Mouse (Mus musculus) urinary bladder, postnatal 14 days (tissue): ENCODE data around the gene Gcc1.

Experiments used
- DNase-seq: peaks from one replicate; pipeline ENCODE4 v3.0.0; 2021; ENCODE audit warnings: low spot score

Gene Gcc1

GRCm38 (mm10) chr6:28421469-28422000 is 6.7 kb downstream of the Gcc1 start:
- peak; percentile 97 for DNase-seq

GRCm38 (mm10) chr6:28420865-28421264 is 7.3 kb downstream of the Gcc1 start:
- no peak for DNase-seq

DNA sequence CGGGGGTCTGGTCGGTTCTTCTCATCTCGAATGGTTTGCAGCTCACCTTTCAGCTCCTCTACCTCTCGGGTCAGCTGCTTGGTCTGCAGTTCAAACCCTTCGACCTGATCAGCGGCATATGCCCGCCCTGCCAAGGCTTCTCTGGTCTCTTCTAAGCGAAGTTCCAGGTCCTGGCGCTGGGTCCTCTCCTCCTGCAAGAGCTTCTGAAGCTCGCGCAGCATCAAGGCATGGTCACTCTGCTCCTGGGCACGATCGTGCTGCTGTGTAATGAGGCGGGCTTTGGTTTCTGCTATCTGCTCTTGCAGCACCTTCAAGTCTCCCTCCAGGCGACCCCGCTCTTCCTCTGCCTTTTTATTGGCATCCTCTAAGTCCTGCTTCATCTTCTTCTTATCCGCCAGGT is 7.8 kb downstream of the Gcc1 start:
- no peak for DNase-seq

DNA sequence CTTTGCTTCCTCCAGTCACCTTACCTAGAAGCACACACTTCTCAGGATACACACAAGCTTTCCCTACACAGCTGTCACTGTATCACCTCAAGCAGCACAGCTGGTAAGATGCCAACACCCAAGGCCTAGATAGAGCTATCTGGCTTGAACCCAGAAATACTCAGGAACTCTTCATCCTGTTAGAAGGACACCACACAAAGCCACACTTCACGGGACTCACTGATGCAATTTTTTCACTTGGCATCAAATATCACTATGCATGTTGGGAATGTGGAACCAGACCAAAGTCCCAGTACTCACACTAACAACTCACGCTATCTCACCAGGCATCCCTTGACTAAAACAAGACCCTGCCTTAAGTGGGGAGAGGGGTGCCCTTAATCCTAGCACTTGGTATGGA is 8.5 kb downstream of the Gcc1 start:
- no peak for DNase-seq

DNA sequence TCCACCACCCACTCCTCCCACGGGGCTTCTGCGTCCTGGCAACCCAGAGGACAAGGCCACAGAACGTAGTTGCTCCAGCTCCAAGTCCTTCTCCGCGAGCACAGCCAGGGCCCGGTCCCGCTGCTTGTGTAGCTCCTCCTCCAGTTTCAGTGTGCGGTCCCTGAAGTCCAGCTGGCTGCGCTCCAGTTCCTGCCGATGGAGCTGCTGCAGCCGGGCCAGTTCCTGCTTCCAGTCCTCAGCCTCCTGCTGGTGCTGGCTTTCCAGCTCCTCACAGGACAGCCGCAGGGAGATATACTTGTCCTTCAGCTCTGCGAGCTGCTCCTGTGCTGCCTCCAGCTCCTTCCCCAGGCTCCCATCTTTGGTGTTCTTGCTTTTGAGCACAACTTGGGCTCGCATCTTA is 9.7 kb downstream of the Gcc1 start:
- peak; percentile 68 for DNase-seq

DNA sequence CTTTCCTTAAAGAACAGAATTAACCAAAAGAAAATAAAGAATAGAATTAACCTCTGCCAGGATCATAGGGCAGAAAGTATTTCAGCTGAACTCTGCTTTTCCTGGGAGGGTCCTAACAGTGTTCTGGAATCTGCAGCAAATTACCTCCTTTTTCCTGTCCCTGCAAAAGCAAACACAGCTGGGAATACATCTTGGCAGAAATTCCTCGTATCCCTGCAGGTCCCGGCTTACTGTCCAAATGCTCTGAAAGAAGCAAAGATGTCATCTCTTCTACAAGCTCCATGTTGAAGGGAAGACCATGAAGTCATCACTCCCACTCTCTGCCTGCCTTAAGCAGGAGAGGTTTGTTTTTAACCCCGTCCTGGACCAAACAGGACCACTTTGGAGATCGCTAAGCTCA is 11.2 kb downstream of the Gcc1 start:
- no peak for DNase-seq

GRCm38 (mm10) chr6:28411236-28411635 is 17.0 kb downstream of the Gcc1 start:
- no peak for DNase-seq

GRCm38 (mm10) chr6:28410053-28410452 is 18.1 kb downstream of the Gcc1 start:
- DNase-seq = no peak

DNA sequence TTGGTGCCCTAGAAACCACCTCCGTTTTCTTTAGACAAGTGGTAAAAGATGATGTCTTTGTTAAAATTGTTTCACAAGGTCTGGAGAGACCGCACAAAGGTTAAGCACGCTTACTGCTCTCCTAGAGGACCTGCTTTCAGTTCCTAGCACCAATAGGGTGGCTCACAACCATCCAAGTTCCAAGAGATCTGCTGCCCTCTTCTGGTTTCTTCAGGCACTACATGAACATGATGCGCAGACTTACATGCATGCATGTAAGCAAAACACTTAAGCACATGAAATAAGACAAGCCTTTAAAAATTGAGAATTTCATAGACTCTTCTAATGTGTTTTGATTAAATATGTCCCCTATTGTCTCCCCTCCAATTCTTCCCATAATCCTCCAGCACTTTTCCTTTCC is 28.4 kb downstream of the Gcc1 start:
- no peak for DNase-seq

GRCm38 (mm10) chr6:28398726-28399125 is 29.5 kb downstream of the Gcc1 start:
- no peak for DNase-seq

DNA sequence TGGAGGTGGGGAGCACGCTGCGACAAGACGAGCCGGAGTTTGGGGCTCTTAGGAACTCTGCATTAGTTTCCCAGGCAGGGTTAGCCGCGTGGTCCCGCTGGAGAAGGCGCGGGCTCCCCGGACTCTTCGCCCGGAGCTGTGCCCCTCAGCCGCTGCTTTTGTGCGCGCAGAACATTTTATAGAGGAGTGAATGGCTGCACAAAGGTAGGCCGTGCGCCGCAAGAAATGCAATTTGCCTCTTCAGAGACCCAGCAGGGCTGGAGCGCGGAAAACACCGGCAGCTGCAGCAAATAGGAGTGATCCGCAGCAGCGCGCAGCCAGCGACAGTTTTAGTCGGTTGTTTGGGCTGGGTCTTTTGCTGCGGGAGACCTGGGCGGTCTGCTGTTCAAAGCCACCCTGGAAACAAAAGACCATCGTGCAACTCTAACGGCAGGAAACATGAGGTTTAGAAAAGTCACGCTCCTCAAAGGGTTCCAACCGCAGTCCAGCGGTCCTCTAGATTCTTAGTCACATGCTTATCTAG is 30.4 kb downstream of the Gcc1 start, which contains the start of gene Zfp800:
Zfp800 (minus strand) TSS at position 325 of the 523 bp plus-strand sequence.
- no peak for DNase-seq

GRCm38 (mm10) chr6:28396853-28397457 is 31.2 kb downstream of the Gcc1 start:
- DNase-seq = no peak

GRCm38 (mm10) chr6:28396051-28396852 is 31.9 kb downstream of the Gcc1 start:
- DNase-seq = no peak

DNA sequence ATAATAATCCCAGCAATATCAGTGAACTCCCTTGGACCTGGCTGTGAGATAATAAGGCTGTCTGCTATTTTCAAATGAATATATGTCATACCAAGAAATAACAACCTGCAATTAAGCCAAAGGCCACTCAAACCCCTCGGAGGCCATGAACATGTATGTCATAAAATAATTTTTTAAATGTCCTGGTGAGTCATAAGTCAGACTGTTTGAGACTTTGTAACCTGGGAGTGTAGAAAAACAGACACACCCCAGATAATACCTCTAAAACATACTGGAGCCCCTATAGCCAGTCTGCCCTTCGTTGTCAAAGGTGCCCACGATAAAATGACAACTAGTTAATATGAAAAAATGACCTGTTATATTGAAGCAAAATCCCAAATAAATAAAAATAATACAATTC is 39.2 kb downstream of the Gcc1 start:
- DNase-seq = no peak

DNA sequence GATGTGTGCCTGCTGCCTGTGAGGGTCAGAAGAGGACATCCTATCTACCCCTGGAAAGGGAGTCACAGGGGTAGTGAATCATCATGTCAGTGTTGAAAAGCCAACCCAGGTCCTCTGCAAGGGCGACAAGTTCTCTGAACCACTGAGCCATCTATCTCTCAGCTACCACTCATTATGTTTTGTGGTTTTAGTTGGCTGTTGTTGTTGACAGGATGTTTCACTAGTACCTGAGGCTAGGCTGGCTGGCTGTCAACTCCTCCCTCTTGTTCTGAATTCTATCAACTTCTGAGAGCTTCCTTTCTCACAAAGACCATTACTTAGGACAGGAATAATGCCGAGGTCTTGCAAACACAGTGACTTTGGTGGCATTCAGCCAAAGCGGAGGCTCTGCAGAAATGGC is 43.0 kb downstream of the Gcc1 start:
- DNase-seq = no peak

- no peak for DNase-seq
These were observed 46.2 kb downstream of the Gcc1 start for GRCm38 (mm10) chr6:28381983-28382382.

GRCm38 (mm10) chr6:28369966-28370683 is 58.1 kb downstream of the Gcc1 start:
- DNase-seq = no peak

GRCm38 (mm10) chr6:28367575-28367974 is 60.6 kb downstream of the Gcc1 start:
- no peak for DNase-seq
